Mouse (Mus musculus) embryonic facial prominence, embryonic 11.5 days (tissue): ENCODE results near the gene Ccr1. TPM values are rescaled to one million over a fixed set of nuclear protein-coding genes. Genes with fewer than 3 reads are reported as not detected.
"Not testable (repeated sequence)": the region's sequence is repeated elsewhere in the genome, so short reads cannot be mapped to it uniquely, and the experiment has no call there.

Experiments
- ATAC-seq: fragments of 200-750 bp; cut with Nextera tagmentation; replicated peaks from 2 replicates; pipeline ENCODE4 v1.8.0; 2017; ENCODE audit warnings: low read depth; ENCODE audit not compliant: insufficient number of reproducible peaks, low FRiP score, low TSS enrichment
- DNase-seq: peaks from one replicate; pipeline ENCODE4 v3.0.0-alpha.2; 2015; ENCODE audit warnings: low spot score
- H3K27ac ChIP-seq: fragments of 300-500 bp; sonication (generic); replicated peaks from 2 replicates; pipeline ENCODE4 v1.5.1; 2014; ENCODE audit warnings: mild to moderate bottlenecking, low read depth, low read length, control low read depth
- H3K27me3 ChIP-seq: fragments of 300-500 bp; sonication (generic); 2 replicates; pipeline ENCODE4 v1.6.1; 2014; ENCODE audit warnings: mild to moderate bottlenecking, low read length, moderate library complexity, mixed read lengths; ENCODE audit not compliant: control insufficient read depth, insufficient read depth
- H3K36me3 ChIP-seq: fragments of 300-500 bp; sonication (generic); replicated peaks from 2 replicates; pipeline ENCODE4 v1.6.1; 2014; ENCODE audit warnings: low read depth, mild to moderate bottlenecking, low read length, moderate library complexity, mixed read lengths; ENCODE audit not compliant: control insufficient read depth, insufficient read depth
- H3K4me1 ChIP-seq: fragments of 300-500 bp; sonication (generic); 2 replicates; pipeline ENCODE4 v1.6.1; 2014; ENCODE audit warnings: low read length, mixed read lengths; ENCODE audit not compliant: control insufficient read depth, insufficient read depth
- H3K4me2 ChIP-seq: fragments of 300-500 bp; sonication (generic); 2 replicates; pipeline ENCODE4 v1.6.1; 2014; ENCODE audit warnings: low read depth, mild to moderate bottlenecking, control low read depth, low read length, moderate library complexity
- H3K4me3 ChIP-seq: fragments of 300-500 bp; sonication (generic); 2 replicates; pipeline ENCODE4 v1.5.1; 2014; ENCODE audit warnings: low read depth, low read length, control low read depth
- H3K9ac ChIP-seq: fragments of 300-500 bp; sonication (generic); replicated peaks from 2 replicates; pipeline ENCODE4 v1.6.1; 2014; ENCODE audit warnings: mild to moderate bottlenecking, control low read depth, low read length
- H3K9me3 ChIP-seq: fragments of 300-500 bp; sonication (generic); replicated peaks from 2 replicates; pipeline ENCODE4 v1.6.1; 2016; ENCODE audit warnings: mild to moderate bottlenecking, low read length, inconsistent platforms, mixed read lengths; ENCODE audit not compliant: control insufficient read depth
- WGBS: fragments of 180-500 bp; shearing (Covaris S2); extraction: QIAGEN DNeasy Blood & Tissue Kit; methylation state at CpG from one replicate; pipeline ENCODE4 v1.1.7; 2014; 5-methylcytosine and 5-hydroxymethylcytosine counted together
- polyA plus RNA-seq: library from polyadenylated mRNA; unstranded; fragments of >200 nt; fragmentation: Nextera tagmentation; extraction: Ambion mirVana; gene quantifications from 2 replicates; pipeline ENCODE4 v1.2.1, GENCODE M21; 2014

Ccr1 gene
- polyA plus RNA-seq, 1 experiment from 2014 or later = 0.98 TPM

DNA sequence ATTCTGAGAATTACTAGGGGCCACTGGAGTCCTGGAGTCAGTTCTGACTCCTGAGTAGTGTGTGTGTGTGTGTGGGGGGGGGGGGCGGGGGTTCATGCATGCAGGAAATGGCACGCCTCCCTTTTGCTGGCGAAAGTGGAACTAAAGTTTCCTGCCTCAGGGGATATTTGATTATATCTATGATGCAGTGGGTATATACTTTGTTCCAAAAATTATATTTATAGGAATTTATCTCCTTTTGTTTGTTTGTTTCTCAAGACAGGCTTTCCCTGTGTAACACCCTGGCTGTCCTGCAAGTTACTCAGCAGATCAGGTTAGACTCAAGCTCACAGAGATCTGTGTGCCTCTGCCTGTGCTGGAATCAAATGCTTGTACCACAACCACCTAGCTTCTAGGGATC is 21.2 kb upstream of the Ccr1 start:
- 73% methylated on average over 3 of the region's 3 CpGs for WGBS
- Histone ChIP-seq H3K9ac (no peak overlapping the region), H3K4me1 (no peaks in the 10 kb centered on the region), H3K36me3 (no peaks in the 10 kb centered on the region), H3K4me2 (no peak overlapping the region), H3K27me3 (no peaks in the 10 kb centered on the region), H3K27ac (no peak overlapping the region), H3K4me3 (no peak overlapping the region), H3K9me3 (no peaks in the 10 kb centered on the region)
- ATAC-seq (no peak), DNase-seq (no peak)

GRCm38 (mm10) chr9:123986217-123986616 is 17.7 kb upstream of the Ccr1 start:
- H3K27ac ChIP-seq = no peak overlapping the region
- no peaks in the 10 kb centered on the region for H3K4me1 ChIP-seq
- no peak overlapping the region for H3K9ac ChIP-seq
- ATAC-seq (no peak), DNase-seq (peak; percentile 2)
- no peaks in the 10 kb centered on the region for H3K27me3 ChIP-seq
- H3K4me3 ChIP-seq = no peak overlapping the region
- no peak overlapping the region for H3K4me2 ChIP-seq
- 85% methylated on average over 2 of the region's 2 CpGs for WGBS
- H3K36me3 ChIP-seq = no peaks in the 10 kb centered on the region
- no peaks in the 10 kb centered on the region for H3K9me3 ChIP-seq

DNA sequence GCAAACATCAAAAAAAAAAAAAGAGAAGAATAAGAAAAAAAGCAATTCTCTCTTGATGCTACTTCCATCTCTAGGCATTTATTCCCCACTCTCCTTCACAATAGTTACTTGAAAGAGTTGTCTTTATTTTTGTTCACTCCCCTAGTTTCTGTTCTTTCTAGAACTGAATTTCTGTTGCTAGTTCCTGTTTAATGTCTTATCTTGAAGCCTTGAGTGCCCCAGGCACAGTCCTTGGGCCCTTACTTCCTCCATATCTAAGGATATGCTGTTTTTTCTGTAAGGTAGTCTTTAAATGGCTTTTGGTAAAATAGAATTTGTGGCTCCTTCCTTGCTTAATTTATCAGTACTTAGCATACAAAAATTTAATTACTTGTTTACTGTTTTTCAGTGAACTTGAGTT is 16.5 kb upstream of the Ccr1 start:
- Histone ChIP-seq H3K4me3 (no peak overlapping the region), H3K4me2 (no peak overlapping the region), H3K9me3 (no peaks in the 10 kb centered on the region), H3K27ac (no peak overlapping the region), H3K27me3 (no peaks in the 10 kb centered on the region), H3K9ac (no peak overlapping the region), H3K4me1 (no peaks in the 10 kb centered on the region), H3K36me3 (no peaks in the 10 kb centered on the region)
- no peak for ATAC-seq
- DNase-seq = no peak

- DNase-seq (no peak), ATAC-seq (no peak)
- Histone ChIP-seq H3K4me3 (no peak overlapping the region), H3K27me3 (no peaks in the 10 kb centered on the region), H3K9me3 (no peaks in the 10 kb centered on the region), H3K4me1 (no peaks in the 10 kb centered on the region), H3K4me2 (no peak overlapping the region), H3K27ac (no peak overlapping the region), H3K9ac (no peak overlapping the region), H3K36me3 (no peaks in the 10 kb centered on the region)
- WGBS = 91% methylated on average over 1 of the region's 1 CpGs
These were observed 14.2 kb upstream of the Ccr1 start for GRCm38 (mm10) chr9:123982720-123983119.

DNA sequence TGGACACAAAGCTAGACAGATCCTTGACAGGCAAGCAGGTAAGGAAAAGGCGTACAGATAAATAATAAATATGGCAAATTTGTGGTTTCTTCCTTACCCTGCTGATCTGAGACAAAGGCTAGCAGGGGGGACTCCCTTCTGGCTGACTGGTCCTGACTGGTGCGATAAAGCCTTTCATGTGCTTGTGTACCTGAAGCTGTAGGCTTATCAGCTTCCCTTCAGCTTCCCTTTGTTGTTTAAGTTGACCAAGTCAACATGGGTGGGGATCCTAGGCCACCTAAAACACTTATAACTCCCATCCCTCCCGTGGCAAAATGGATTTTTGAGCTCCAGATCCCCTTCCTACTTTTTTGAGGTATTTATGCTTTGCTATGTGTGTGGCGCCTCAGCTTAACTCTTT is 13.4 kb upstream of the Ccr1 start:
- DNase-seq = no peak
- 82% methylated on average over 4 of the region's 4 CpGs for WGBS
- Histone ChIP-seq H3K4me3 (no peak overlapping the region), H3K4me1 (no peaks in the 10 kb centered on the region), H3K9ac (no peak overlapping the region), H3K27me3 (no peaks in the 10 kb centered on the region), H3K36me3 (no peaks in the 10 kb centered on the region), H3K4me2 (no peak overlapping the region), H3K9me3 (no peaks in the 10 kb centered on the region), H3K27ac (no peak overlapping the region)
- no peak for ATAC-seq

DNA sequence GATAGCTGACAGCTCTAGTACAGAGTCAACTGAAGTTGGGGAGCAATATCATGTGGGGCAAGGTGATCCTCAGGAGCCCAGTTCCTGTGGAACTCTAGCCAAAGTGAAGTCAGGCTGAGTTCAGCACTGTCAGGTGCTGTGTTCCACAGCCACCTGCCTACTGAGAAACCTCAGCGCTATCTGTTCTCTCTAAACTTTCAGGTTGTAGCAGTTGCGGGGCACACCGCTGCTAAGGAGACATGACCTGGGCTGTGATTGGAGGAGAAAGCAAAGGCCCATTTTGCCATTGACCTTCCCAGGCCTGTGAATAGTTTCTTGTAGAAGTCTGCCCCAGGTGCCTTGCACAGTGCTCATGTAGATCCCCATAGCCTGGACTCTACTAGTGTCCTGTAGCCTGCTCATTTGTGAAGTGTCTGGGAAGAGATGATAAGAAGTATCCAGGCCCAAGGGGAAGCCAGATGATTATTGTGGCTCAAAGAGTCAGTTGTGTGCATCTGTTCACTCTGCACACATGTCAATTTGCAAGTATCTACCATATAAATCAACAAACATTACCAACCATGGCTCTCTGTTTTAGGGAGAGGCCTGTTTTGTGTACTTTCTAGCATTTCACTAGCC is 12.5 kb upstream of the Ccr1 start:
- H3K9me3 ChIP-seq, H3K27ac ChIP-seq, H3K9ac ChIP-seq, H3K4me2 ChIP-seq, DNase-seq, H3K4me1 ChIP-seq, H3K4me3 ChIP-seq, H3K27me3 ChIP-seq, ATAC-seq, H3K36me3 ChIP-seq: not testable (repeated sequence)
- WGBS = no CpG with 5 or more reads among the region's 3 CpGs

DNA sequence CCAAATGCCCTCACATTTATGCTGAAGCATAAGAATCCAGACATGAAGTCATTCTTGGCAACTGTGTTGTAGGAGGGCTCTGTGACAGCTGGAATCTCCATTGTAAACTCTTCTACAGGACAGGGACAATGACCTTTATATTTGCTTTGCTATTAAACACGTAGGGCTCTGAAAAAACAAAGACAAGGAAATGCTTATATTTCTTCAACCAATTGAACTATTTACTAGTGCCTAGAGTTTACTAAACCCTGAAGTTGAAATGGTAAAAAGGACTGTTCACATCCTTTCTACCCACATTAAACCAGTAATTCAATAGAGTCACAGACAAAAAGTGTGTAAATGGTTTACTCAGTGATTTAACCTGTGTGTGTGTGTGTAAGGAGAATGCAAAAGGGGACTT is 9.8 kb upstream of the Ccr1 start, which contains the start of gene Ccr1l1:
TSS of gene Ccr1l1 (minus strand) at position 101 of the 400 bp plus-strand sequence.
- Histone ChIP-seq H3K9me3 (no peaks in the 10 kb centered on the region), H3K4me3 (no peak within 1 kb of the TSS), H3K36me3 (no peaks in the 10 kb centered on the region), H3K9ac (no peak within 1 kb of the TSS), H3K27ac (no peak within 1 kb of the TSS), H3K4me1 (no peaks in the 10 kb centered on the region), H3K4me2 (no peak within 1 kb of the TSS), H3K27me3 (no peaks in the 10 kb centered on the region)
- ATAC-seq = no peak
- no peak for DNase-seq
- WGBS = 72% methylated on average over 1 of the region's 1 CpGs

DNA sequence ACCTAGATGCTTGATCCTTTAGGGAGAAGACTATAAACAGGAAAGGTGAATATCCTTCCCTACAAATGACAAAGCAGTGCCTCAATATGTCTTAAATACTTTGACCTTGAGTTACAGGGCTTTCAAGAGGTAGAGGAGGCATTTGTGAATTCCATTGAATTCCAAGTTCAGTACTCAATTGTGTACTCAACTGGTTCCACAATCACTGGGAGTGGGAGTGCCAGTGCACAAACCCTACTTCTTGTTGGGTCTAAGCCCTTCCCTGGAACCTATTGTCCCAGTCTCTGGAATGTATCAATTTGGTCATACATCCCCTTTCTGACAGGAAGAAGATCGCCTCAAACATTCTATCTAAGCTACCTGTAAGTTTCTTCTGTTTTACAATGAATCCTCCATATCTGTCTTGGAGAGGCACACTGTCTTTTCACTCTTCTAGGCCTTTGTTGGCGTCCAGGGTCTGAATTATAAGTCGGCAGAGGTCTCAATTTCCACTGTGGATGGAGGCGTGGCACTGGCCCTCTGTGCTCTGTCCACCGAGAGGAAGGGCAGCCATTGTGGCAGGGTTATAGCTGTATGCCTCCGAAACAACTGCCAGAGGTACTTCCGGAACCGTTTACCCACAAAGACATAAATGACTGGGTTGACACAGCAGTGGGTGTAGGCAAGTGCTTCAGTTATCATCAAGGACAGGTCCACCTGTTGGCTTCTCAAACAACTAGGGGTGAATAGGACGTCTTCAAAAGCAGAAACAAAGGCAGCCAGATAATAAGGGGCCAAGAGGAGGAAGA is 8.6 kb upstream of the Ccr1 start:
- ATAC-seq (no peak), DNase-seq (no peak)
- no peak overlapping the region for H3K4me3 ChIP-seq
- H3K4me1 ChIP-seq = no peaks in the 10 kb centered on the region
- WGBS = 80% methylated on average over 9 of the region's 9 CpGs
- no peak overlapping the region for H3K27ac ChIP-seq
- no peaks in the 10 kb centered on the region for H3K27me3 ChIP-seq
- H3K9me3 ChIP-seq = no peaks in the 10 kb centered on the region
- no peak overlapping the region for H3K9ac ChIP-seq
- no peak overlapping the region for H3K4me2 ChIP-seq
- no peaks in the 10 kb centered on the region for H3K36me3 ChIP-seq
